ENCODE assay signal across 36 mouse cellular contexts in the genomic region with DNA sequence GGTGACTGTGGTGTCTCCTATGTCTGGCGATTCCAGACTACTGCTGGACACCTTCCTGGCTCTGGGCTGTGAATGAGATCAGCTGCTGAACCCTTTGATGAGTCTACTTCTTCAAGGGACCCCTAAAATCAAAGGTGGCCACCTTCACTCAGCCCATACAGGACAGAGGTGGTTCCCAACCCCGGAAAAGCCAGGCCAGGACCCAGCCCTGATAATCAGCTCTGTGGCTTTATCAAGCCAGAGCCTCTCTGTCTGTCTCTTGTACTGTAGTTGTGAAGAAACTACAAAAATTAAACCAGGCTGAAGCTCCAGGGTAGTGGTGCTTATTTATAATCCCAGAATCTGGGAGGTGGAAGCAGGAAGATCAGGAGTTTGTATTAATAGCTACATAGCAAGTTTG. TPM values are rescaled to one million over a fixed set of nuclear protein-coding genes. Genes with fewer than 3 reads are reported as not detected.
DNase-seq lines count a peak whose midpoint lies in the region; ATAC-seq lines count a peak whose summit lies in the region.
"Had no signal": no experiment of that assay in that cellular context is flagged by ENCODE, and none has a peak within 500 bp of the region (broad histone marks: within the 10 kb centered on the region; RNA-seq: fewer than 3 reads in every experiment).

No protein-coding gene starts in this region.

- H3K36me3 ChIP-seq in embryonic facial prominence, embryonic 13.5 days: no peaks in the 10 kb centered on the region
- no peaks in the 10 kb centered on the region for H3K36me3 ChIP-seq in embryonic facial prominence, embryonic 10.5 days (replicated peaks)
- H3K36me3 ChIP-seq in limb, embryonic 12.5 days: no peaks in the 10 kb centered on the region
- 0 out of 2 replicates have a peak, but pooled peaks cover 3% of the 10 kb centered on the region for H3K36me3 ChIP-seq in limb, embryonic 10.5 days
- H3K36me3 ChIP-seq in liver, embryonic 13.5 days: no peaks in the 10 kb centered on the region; the same call in 1 of the 2 replicates
- H3K36me3 ChIP-seq: embryonic facial prominence, embryonic 12.5 days; midbrain, embryonic 10.5 days; midbrain, embryonic 15.5 days; neural tube, embryonic 15.5 days had no signal

- H3K27ac ChIP-seq in embryonic facial prominence, embryonic 13.5 days: no peak overlapping the region; the same call in 1 of the 2 replicates
- H3K27ac ChIP-seq in embryonic facial prominence, embryonic 10.5 days (replicated peaks): no peak overlapping the region
- peak overlapping the region; percentile 45 for H3K27ac ChIP-seq in limb, embryonic 12.5 days
- H3K27ac ChIP-seq in limb, embryonic 10.5 days: no peak overlapping the region
- no peak overlapping the region for H3K27ac ChIP-seq in liver, embryonic 13.5 days
- H3K27ac ChIP-seq: embryonic facial prominence, embryonic 12.5 days; hindbrain, postnatal 0 days; kidney, postnatal 0 days; macrophage; midbrain, embryonic 10.5 days; midbrain, embryonic 15.5 days; neural tube, embryonic 15.5 days had no signal

- 0 out of 2 replicates have a peak, but pooled peaks cover 6% of the 10 kb centered on the region for H3K4me1 ChIP-seq in embryonic facial prominence, embryonic 13.5 days
- peaks cover 18% of the 10 kb centered on the region for H3K4me1 ChIP-seq in embryonic facial prominence, embryonic 10.5 days
- H3K4me1 ChIP-seq in limb, embryonic 12.5 days (replicated peaks): peaks cover 31% of the 10 kb centered on the region
- H3K4me1 ChIP-seq in limb, embryonic 10.5 days: peaks cover 25% of the 10 kb centered on the region
- H3K4me1 ChIP-seq in liver, embryonic 13.5 days (replicated peaks): peaks cover 35% of the 10 kb centered on the region
- H3K4me1 ChIP-seq: embryonic facial prominence, embryonic 12.5 days; midbrain, embryonic 15.5 days; neural tube, embryonic 15.5 days had no signal

- no peak overlapping the region for H3K4me3 ChIP-seq in embryonic facial prominence, embryonic 13.5 days
- H3K4me3 ChIP-seq in embryonic facial prominence, embryonic 10.5 days: no peak overlapping the region
- no peak overlapping the region for H3K4me3 ChIP-seq in limb, embryonic 12.5 days (replicated peaks)
- no peak overlapping the region for H3K4me3 ChIP-seq in limb, embryonic 10.5 days
- no peak overlapping the region for H3K4me3 ChIP-seq in liver, embryonic 13.5 days (replicated peaks)
- H3K4me3 ChIP-seq: embryonic facial prominence, embryonic 12.5 days; erythroblast, embryonic 14.5 days; midbrain, embryonic 10.5 days; midbrain, embryonic 15.5 days; neural tube, embryonic 15.5 days had no signal

- DNase-seq in embryonic facial prominence, embryonic 10.5 days (ENCODE audit: low spot score): no peak
- no peak for DNase-seq in limb, embryonic 10.5 days (ENCODE audit: low spot score)
- no peak for DNase-seq in liver, embryonic 13.5 days
- DNase-seq in cerebellum, postnatal 25 days: no peak
- DNase-seq in thymus, adult 18-20 months: no peak
- DNase-seq: adrenal gland, adult 8-10 months; cerebellum, adult 2 months; cerebellum, postnatal 14 days; gastrocnemius, postnatal 10 days; kidney, adult 8-10 months; kidney, postnatal 4 days; layer of hippocampus, postnatal 36 days; lung, adult 2 months; lung, postnatal 10 days; retina, postnatal 1 day; right cerebral cortex, postnatal 14 days; thymus, postnatal 14 days had no signal

- H3K4me2 ChIP-seq in embryonic facial prominence, embryonic 13.5 days: no peak overlapping the region
- H3K4me2 ChIP-seq in limb, embryonic 12.5 days: no peak overlapping the region
- no peak overlapping the region; the same call in 1 of the 2 replicates for H3K4me2 ChIP-seq in liver, embryonic 13.5 days
- H3K4me2 ChIP-seq: embryonic facial prominence, embryonic 12.5 days; midbrain, embryonic 15.5 days; neural tube, embryonic 15.5 days had no signal

- 0 out of 2 replicates have a peak overlapping the region, but pooled peaks have one; percentile 16 for H3K9ac ChIP-seq in embryonic facial prominence, embryonic 13.5 days
- H3K9ac ChIP-seq in limb, embryonic 12.5 days (replicated peaks): no peak overlapping the region
- H3K9ac ChIP-seq in liver, embryonic 13.5 days: 0 out of 2 replicates have a peak overlapping the region, but pooled peaks have one; percentile 12
- H3K9ac ChIP-seq: embryonic facial prominence, embryonic 12.5 days; midbrain, embryonic 15.5 days; neural tube, embryonic 15.5 days had no signal

- H3K9me3 ChIP-seq in embryonic facial prominence, embryonic 13.5 days: no peaks in the 10 kb centered on the region
- peaks cover 10% of the 10 kb centered on the region; the same call in 1 of the 2 replicates for H3K9me3 ChIP-seq in embryonic facial prominence, embryonic 10.5 days
- peaks cover 7% of the 10 kb centered on the region for H3K9me3 ChIP-seq in limb, embryonic 12.5 days
- H3K9me3 ChIP-seq in limb, embryonic 10.5 days (replicated peaks): no peaks in the 10 kb centered on the region
- 0 out of 2 replicates have a peak, but pooled peaks cover 4% of the 10 kb centered on the region for H3K9me3 ChIP-seq in liver, embryonic 13.5 days (replicated peaks)
- H3K9me3 ChIP-seq: midbrain, embryonic 15.5 days had no signal

- no peaks in the 10 kb centered on the region for H3K27me3 ChIP-seq in embryonic facial prominence, embryonic 13.5 days
- no peaks in the 10 kb centered on the region for H3K27me3 ChIP-seq in embryonic facial prominence, embryonic 10.5 days (replicated peaks; ENCODE audit: low read depth, poor library complexity, severe bottlenecking)
- H3K27me3 ChIP-seq in limb, embryonic 12.5 days: no peaks in the 10 kb centered on the region
- H3K27me3 ChIP-seq in limb, embryonic 10.5 days (ENCODE audit: low read depth, poor library complexity, severe bottlenecking): no peaks in the 10 kb centered on the region
- H3K27me3 ChIP-seq in liver, embryonic 13.5 days: no peaks in the 10 kb centered on the region
- H3K27me3 ChIP-seq: CH12.LX; embryonic facial prominence, embryonic 12.5 days; midbrain, embryonic 15.5 days; neural tube, embryonic 15.5 days had no signal

- WGBS in embryonic facial prominence, embryonic 13.5 days: 67% methylated on average over 2 of the region's 2 CpGs
- WGBS in embryonic facial prominence, embryonic 10.5 days: 72% methylated on average over 2 of the region's 2 CpGs
- 63% methylated on average over 2 of the region's 2 CpGs for WGBS in limb, embryonic 12.5 days
- 58% methylated on average over 2 of the region's 2 CpGs for WGBS in limb, embryonic 10.5 days
- 20% methylated on average over 2 of the region's 2 CpGs for WGBS in liver, embryonic 13.5 days (ENCODE audit: insufficient replicate concordance)

- no peak for ATAC-seq in embryonic facial prominence, embryonic 13.5 days (ENCODE audit: insufficient number of reproducible peaks, insufficient read depth, low FRiP score, low TSS enrichment, low read depth)
- ATAC-seq in limb, embryonic 12.5 days (ENCODE audit: insufficient number of reproducible peaks, insufficient read depth, low FRiP score, low TSS enrichment, low read depth): no peak
- peak; percentile 72 for ATAC-seq in liver, embryonic 13.5 days (ENCODE audit: low read depth)
- ATAC-seq: forebrain, embryonic 16.5 days; hindbrain, postnatal 0 days; intestine, embryonic 16.5 days; midbrain, embryonic 15.5 days had no signal

RNA-seq across cellular contexts. Expression of gene Tfeb, which starts 40.3 kb away (rescaled TPM):
- polyA plus RNA-seq in embryonic facial prominence, embryonic 13.5 days (2015; fragmentation: Nextera tagmentation; extraction: Ambion mirVana): 6.7 and 6.8 TPM in 2 replicates
- 2.3 and 2.9 TPM in 2 replicates for polyA plus RNA-seq in embryonic facial prominence, embryonic 10.5 days (2016; fragmentation: Nextera tagmentation; extraction: Ambion mirVana)
- 8.6 and 8.8 TPM in 2 replicates for polyA plus RNA-seq in limb, embryonic 12.5 days (2016; fragmentation: Nextera tagmentation; extraction: Ambion mirVana)
- polyA plus RNA-seq in limb, embryonic 10.5 days (2016; fragmentation: Nextera tagmentation; extraction: Ambion mirVana): 1.5 and 2.3 TPM in 2 replicates
- 4.4 and 4.6 TPM in 2 replicates for polyA plus RNA-seq in liver, embryonic 13.5 days (2015; fragmentation: Nextera tagmentation; extraction: Ambion mirVana)

RNA-seq across cellular contexts. Expression of gene Pgc, which starts 50.5 kb away (rescaled TPM):
- polyA plus RNA-seq in embryonic facial prominence, embryonic 13.5 days (2015; fragmentation: Nextera tagmentation; extraction: Ambion mirVana): not detected in 2 replicates
- polyA plus RNA-seq in embryonic facial prominence, embryonic 10.5 days (2016; fragmentation: Nextera tagmentation; extraction: Ambion mirVana): 0.10 TPM in 1 of 2 replicates, not detected in the other
- polyA plus RNA-seq in limb, embryonic 12.5 days (2016; fragmentation: Nextera tagmentation; extraction: Ambion mirVana): not detected in 2 replicates
- polyA plus RNA-seq in limb, embryonic 10.5 days (2016; fragmentation: Nextera tagmentation; extraction: Ambion mirVana): not detected in 2 replicates
- polyA plus RNA-seq in liver, embryonic 13.5 days (2015; fragmentation: Nextera tagmentation; extraction: Ambion mirVana): 0.08 TPM in 1 of 2 replicates, not detected in the other
- polyA plus RNA-seq: C2C12; embryonic facial prominence, embryonic 12.5 days; erythroblast, embryonic 14.5 days; forebrain, embryonic 11.5 days; forebrain, embryonic 16.5 days; heart, postnatal 0 days; hindbrain, embryonic 11.5 days; limb, embryonic 11.5 days; macrophage; midbrain, embryonic 15.5 days; neural tube, embryonic 15.5 days; urinary bladder, adult 2 months had no signal

RNA-seq across cellular contexts. Expression of gene Mdfi, which starts 57.4 kb away (rescaled TPM):
- polyA plus RNA-seq in embryonic facial prominence, embryonic 13.5 days (2015; fragmentation: Nextera tagmentation; extraction: Ambion mirVana): 28.9 and 35.9 TPM in 2 replicates
- polyA plus RNA-seq in embryonic facial prominence, embryonic 10.5 days (2016; fragmentation: Nextera tagmentation; extraction: Ambion mirVana): 21.0 and 25.1 TPM in 2 replicates
- polyA plus RNA-seq in limb, embryonic 12.5 days (2016; fragmentation: Nextera tagmentation; extraction: Ambion mirVana): 32.1 and 44.7 TPM in 2 replicates
- polyA plus RNA-seq in limb, embryonic 10.5 days (2016; fragmentation: Nextera tagmentation; extraction: Ambion mirVana): 18.9 and 21.6 TPM in 2 replicates
- 0.93 and 1.1 TPM in 2 replicates for polyA plus RNA-seq in liver, embryonic 13.5 days (2015; fragmentation: Nextera tagmentation; extraction: Ambion mirVana)
- polyA plus RNA-seq: macrophage had no signal
